Mouse (Mus musculus) heart, postnatal 36 days (tissue): Measurements from ENCODE around the gene Zap70. TPM values are rescaled to one million over a fixed set of nuclear protein-coding genes. Genes with fewer than 3 reads are reported as not detected.

Experiments
- DNase-seq, 2 experiments: peaks; one replicate each; pipeline ENCODE4 v3.0.0; 2021 to 2022
- intact Hi-C: fragments of 180-260 bp; cut with DNase I; formaldehyde crosslinking; loops from one replicate; pipeline ENCODE4 v1.15.1; 2025
- total RNA-seq, 2 experiments: library from RNA; stranded (reverse); gene quantifications; 2 replicates each; pipeline ENCODE4 v1.2.3; 2021

The Zap70 gene
- under 1 TPM in 1 of 2 experiments, not detected in 1; 0.27 TPM for total RNA-seq

DNA sequence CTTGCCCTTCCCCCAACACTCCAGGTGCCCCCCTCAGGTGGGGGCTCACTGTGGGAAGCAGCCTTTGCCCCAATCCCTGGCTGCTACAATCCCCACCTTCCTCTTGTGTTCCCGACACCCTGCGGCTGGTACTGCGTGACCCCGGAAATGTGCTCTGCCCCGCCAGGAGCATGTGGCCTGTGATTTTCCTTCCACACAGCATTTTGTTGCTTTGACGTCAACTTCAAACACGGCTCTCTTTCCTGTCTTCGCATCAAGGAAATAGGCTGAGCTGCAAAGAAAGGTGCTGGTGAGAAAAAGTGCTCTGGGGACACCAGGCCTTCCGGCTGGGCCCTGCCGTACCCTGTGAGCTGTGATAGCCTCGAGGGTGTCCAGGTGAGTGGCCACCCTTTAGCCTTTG is at the start of gene Zap70:
TSS of gene Zap70 (plus strand) at position 231 of the 400 bp plus-strand sequence.
- intact Hi-C loops = no loop called here
- DNase-seq = no peak

DNA sequence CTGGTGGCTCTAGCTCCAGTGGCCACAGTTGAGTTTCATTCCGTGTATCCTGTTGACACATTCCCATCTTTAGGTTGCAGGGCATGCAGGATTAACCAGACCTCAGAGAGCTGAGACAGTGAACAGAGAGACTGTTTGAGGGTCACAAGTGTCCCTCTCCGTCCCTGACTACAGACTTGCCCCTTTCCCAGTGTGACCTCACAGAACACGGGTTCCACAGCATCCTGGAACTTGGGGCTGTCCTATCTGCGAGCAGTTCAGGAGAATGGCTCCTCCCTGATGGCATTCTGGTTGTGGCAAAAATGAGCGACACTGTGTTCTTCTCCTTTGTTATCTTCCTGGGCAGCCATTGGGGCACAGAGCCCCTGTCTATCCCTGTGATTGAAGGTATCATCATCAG is 47.3 kb upstream of the Zap70 start, which contains the start of gene Actr1b:
TSS of gene Actr1b (minus strand) at position 112 of the 400 bp plus-strand sequence.
- intact Hi-C loops = no loop called here

DNA sequence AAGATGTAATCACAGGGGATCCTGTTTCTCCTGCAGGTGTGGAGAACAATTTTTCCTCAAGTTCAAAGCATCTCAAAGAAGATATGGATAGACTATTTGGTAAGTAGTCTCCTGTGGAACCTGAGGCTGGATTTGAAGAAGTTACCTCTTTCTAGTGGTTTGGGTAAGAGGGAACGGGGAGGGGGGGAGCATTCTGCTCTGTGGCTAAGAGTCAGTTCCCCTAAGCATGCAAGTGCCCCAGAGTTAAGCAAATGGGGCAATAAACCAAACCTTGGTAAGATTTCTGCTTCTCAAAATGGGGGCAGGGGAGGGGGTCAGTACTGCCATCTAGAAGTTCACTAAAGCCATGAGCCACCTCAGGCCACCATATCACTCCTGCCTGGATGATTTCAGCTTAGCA is 42.8 kb upstream of the Zap70 start:
- no peak for DNase-seq
- intact Hi-C loops = no loop called here

More for the DNA sequence above, 47.3 kb upstream of the Zap70 start, which contains the start of gene Actr1b:
- DNase-seq = no peak

DNA sequence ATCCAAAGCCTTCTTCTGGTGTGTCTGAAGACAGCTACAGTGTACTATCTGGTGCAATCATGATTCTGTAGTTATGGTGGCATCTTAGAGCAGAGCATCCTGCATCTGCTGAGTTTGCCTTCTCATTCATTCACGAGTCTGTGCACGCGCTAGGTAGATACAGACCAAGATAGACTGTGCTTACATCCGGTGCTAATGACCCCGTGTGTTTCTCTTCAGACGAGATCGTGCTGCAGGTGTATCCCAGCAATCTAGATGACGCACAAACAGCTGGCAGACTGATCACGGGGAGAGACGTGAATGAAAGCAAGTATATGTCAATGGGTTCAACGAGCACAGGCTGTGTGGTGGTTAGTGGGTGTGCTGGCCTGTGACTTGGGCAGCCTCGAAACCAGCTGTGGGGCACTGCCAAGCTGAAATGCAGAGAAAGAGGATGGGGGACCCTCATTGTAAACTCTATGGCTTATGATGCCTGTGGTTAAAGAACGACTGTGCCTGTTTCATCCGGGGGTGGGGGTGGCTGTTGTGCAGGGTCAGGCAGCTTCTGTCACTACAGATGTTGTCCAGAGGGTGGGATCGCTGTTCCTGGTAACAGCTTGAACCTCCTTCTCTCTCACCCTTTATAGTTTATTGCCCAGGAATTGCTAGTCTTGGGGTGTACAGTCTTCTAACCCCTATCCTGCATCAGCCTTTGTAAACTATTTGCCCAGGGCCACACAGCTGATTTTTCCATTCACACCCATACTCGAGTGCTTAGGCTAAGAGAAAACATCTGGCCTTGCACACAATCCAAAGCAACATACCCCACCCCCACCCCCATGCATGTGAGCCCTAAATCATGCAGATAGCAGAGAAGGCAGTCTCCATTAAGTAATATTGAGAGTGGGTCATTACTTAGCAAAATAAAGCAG is 38.2 kb upstream of the Zap70 start:
- intact Hi-C loops = no loop called here
- DNase-seq = no peak

DNA sequence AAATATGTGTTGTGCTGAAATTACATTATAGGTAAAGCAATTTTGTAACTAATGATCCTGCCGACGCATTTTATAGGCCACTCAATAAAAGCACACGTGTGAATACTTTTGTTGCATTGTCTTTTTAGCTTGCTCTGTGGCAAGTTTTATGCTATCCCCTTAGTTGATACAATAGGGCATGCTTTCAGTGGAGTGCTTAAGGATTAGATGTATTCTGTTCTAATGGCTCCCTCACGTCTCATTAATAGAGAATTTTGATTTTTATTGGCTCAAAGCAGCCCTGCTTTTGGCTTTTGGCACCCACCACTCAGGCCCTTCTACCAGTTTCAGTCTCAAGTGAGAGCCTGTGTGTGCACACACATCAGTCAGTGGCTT is 37.6 kb upstream of the Zap70 start:
- intact Hi-C loops = no loop called here
- no peak for DNase-seq

DNA sequence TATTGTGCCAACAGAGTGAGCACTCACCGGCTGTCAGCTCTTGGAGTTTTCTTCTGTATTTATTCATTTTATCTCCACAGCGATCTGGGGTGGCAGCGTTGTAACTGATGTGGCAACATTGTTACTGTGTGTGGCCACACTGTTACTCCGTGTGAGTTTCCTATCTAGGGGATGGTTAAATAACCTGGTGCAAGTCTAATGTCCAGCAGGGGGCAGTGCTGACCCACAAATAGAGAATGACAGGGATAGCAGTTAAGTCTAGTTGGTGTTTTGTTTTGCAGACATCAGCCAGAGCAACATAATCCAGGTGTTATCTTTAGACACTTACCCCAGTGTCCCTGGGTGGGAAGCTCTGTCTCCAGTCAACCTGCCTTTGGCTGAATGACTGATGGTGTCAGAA is 24.3 kb upstream of the Zap70 start:
- intact Hi-C loops = loop anchor here (1.0 to 5.0 kb wide), 3 partner anchors 190 to 665 kb away; partner anchors contain the start of gene Ankrd39
- DNase-seq = peak; percentile 76 to 84

DNA sequence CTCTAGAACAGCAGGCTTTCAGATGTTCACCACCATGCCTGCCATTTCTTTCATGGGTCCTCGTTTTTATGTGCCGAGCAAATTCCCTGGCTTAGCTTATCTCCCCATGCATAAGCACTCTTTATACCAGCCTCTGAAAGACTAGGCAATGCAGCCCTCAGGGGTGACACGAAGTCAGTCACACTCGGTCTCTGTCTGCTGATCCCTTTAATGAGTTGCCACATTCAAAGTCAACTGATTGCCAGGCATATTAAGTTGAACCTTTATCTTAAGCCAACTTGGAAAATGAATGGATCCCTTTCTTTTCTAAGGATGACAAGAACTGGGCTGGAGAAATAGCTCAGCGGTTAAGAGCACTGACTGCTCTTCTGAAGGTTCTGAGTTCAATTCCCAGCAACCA is 22.4 kb upstream of the Zap70 start:
- DNase-seq = no peak
- intact Hi-C loops = loop anchor here (5.0 kb wide), 2 partner anchors 192 to 663 kb away; partner anchors contain the start of gene Ankrd39

DNA sequence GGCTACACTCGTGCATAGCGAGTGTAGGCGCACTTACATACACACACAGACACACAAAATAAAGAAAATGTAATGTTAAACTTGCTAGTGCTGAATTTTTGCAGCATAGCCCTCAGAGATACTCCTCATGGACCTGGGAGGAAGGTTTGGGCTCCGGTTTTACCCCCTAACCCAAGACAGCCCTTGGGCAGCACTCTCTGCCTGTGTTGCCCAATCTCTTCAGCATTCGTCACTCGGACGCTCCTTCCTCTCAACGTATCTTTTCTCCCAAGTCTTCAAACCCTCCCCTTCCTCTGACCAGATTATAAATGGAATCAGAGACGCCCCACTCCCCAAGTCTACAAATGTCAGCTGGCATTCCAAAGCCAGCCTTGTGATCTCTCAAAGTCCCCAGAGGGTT is 18.6 kb upstream of the Zap70 start:
- no peak for DNase-seq
- intact Hi-C loops = no loop called here

DNA sequence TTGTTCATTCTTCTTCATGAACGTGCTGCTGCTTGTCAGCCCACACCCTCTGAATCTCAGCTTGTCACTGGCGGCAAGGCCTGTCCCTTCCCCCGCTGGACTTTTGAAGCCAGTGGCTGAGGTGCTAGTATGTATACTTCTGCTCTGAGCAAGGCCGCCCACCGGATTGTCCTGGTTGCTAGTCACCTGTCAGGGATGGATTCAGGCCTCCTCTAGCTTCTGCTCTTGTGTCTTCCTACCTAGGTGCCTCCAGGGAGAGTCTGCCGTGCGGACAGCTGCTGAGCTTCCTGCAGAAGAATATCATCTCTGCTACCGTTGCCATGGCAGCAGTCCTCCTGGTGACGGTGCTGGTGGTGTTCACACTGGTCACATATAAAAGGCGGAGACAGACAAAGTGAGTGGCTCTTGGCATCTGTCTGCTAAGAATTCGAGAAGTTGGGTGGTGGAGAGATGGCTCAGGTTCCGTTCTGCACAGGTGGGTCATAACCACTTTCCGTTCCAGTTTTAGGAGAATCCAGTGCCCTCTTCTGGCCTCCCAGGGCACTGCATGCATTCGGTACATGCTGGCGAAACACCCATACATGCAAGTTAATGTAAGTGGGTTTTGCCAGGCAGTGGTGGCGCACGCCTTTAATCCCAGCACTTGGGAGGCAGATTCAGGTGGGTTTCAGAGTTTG is 17.2 kb upstream of the Zap70 start:
- intact Hi-C loops = loop anchor here (2.0 kb wide), 1 partner anchor 60 kb away; no protein-coding TSS in a partner anchor

DNA sequence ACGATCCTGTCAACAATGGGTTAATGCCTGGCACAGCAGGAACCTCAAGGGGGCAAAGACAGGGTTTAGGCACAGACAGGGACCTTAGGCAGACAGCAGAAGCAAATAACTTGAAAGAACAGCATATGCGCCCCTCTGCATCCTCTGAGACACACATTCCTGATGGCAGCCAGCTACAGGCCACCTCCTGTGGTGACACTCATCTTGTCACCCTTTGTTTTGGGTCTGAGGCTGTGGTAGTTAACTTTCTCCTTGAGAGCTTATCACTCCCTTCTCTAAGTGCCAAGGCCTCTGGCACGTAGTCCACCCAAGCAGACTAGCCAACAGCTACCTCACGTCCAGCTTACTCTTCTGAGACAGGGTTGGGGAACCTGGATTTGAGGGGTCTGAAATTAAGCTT is 15.9 kb upstream of the Zap70 start:
- intact Hi-C loops = loop anchor here (2.0 kb wide), 1 partner anchor 61 kb away; no protein-coding TSS in a partner anchor
- no peak for DNase-seq

More for the DNA sequence above, 17.2 kb upstream of the Zap70 start:
- DNase-seq = peak; percentile 51 to 71

DNA sequence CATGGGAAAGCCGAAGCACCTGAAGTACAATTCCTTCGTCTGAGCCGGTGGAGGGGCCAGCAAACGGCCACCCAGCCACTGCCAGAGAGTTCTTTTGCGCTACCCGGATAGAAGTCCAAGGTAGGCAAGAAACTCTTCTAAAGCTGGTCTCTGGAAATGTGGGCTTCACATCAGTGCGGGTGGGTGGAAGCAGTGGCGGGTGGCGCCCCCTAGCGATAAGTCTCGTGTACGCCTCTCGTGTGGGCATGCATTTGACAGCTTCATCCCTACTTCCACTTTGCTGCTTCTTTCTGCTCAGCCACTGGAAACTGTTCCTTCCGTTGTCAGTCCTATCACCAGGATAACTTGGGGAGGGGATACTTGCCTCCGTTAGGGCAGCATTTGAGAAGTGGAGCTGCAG is 15.1 kb upstream of the Zap70 start:
- no peak for DNase-seq
- intact Hi-C loops = no loop called here

DNA sequence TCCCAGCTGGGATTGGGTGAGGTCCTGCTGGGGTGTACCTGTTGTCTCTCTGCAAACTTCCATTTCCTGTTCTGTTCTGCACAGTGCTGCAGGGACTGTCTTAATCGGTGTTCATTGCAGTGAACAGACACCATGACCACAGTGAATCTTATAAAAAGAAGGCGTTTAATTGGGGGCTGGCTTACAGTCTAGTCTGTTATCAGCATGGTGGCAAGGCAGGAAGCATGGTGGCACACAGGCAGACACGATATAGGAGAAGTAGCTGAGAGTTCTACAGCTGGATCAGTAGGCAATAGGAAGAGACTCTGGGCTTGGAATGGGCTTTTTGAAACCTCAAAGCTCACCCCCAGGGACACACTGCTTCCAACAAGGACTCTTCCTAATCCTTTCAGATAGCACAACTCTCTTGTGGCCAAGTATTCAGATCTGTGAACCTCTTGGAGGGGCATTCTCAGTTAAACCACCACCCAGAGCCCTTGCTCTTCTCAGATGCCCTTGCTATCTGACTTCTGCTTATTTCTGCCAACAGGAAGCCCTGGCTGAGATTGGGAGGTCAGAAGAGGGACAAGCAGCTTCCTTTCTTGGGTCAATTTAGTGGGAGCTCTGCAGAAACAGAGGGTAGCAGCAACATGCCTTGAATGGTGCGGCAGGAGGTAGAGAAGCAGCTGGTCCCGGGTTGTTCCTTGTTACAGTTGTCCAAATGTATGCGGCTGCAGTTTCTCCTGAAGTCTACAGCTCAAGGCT is 7.5 kb upstream of the Zap70 start:
- intact Hi-C loops = no loop called here

DNA sequence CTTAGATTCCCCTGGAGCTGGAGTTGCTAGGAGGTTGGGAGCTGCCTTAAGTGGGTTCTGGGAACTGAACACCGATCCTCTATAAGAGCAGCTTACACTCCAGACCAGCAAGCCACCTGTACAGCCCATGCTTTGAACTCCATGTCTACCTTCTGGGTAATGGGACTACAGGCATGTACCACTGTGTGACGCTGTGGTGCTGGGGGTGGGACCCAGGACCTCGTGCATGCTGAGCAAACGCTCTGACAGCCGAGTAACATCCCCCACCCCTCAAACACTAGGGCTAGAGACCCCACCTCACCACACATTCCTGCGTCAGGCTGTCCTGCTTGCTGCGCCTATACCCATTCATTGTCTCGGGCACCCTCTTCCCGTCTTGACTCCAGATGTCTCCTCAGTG is 3.0 kb upstream of the Zap70 start:
- intact Hi-C loops = no loop called here
- no peak for DNase-seq

More for the DNA sequence above, 7.5 kb upstream of the Zap70 start:
- no peak for DNase-seq

DNA sequence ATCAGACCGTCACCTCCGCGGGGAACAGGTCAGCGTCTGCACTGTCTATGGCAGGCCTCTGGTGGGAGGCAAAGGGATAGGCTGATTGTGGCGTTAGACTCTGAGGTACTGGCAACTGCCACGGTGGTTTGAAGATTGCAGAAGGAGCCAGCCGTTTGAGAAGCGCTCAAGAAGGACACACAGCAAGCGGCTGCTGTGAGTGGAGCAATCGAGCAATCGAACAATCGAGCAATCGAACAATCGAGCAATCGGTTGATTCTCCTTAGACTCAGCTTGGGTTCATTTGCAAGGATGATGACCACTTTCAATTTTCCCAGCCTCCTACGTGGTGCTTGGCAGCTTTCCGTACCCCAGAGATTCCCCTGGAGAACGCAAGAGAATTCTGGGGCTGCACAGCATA is 2.5 kb upstream of the Zap70 start:
- intact Hi-C loops = no loop called here
- DNase-seq = no peak

DNA sequence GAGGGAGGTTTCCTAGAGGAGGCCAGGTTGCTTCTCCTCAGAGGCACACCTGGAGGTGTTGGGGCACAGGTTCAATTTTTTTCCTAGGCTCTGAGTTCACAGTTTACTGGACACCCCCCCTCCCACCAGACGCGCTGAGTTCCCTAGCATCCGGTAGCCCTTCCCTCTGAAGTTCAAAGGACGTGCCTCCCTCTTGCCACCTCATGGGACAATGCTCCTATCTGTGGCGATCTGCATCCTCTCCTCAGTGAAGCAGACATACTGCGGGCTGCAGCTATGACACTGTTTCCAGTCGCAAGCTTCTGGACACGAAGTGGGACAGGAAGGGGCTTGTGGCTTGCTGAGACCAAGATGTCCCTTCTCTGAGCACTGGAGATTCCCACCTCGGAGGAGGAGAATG is 1.2 kb upstream of the Zap70 start:
- intact Hi-C loops = no loop called here
- no peak for DNase-seq

DNA sequence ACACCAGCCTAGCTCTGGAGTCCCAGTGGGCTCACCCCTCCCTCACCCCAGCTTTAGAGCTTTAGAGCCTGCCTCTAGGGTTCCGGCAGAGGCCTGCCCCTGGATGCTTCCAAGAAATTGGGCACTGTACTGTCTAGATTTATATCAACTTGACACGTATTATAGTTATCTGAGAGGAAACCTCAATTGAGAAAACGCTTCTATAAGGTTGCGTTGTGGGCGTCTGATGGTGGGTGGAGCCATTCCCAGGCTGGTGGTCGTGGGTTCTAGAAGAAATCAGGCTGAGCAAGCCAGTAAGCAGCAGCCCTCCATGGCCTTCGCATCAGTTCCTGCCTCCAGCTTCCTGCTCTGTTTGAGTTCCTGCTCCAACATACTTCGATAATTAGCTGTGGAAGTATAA is 537 bp upstream of the Zap70 start:
- DNase-seq = no peak
- intact Hi-C loops = no loop called here

DNA sequence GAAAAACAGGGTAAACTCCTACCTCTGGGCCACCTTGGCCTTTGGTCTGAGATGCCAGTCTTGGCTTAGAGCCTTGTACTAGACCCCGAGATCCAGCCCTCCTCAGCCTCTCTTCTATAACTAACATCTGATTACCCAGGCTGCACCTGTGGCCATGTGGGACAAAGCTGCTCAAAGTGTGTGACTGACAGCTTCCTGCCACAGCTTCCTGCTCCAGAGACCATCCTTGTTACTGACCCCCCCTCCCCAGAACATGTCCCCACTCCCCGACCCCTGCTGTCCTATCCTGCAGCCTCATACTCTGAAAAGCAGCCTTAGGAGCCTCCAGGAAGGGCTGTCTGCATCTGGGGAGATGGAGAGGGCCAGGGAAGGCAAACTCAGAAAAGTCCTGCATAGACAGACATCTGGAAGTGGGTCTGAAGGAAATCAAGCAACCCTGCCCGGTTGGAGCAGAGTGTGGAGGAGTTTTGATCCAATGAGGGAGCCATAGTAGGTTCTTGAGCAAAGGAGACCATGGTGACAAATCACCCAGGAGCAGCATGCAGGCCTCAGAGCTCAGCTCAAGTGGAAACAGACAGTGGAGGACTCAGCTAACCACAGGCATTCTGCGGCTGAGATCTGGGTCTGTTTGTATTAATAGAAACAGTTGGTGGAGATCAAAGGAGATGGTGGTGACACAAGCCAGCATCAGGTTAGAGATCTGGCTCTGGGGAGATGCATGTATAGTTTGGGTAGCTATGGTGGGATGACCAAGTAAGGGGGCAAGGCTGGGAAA is 5.0 kb downstream of the Zap70 start:
- DNase-seq = no peak
- intact Hi-C loops = no loop called here

DNA sequence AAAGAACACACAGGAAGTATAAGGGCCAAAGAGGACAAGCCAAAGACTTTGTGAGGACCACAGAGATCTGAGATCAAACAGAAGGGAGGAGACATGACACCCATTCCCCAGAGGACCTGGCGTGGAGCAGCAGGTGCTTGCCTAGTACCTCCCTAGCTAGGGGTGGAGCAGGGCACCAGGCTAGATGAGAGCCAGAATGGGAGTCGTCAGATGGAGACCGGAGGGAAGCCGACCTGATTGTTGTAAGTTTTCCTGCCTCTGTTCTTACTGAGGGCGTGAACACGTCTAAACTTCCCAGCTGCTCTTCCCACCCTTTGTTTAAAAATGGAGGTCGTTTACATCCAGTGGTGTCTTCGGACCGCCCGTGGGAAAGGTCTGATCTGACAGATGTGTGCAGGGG is 5.7 kb downstream of the Zap70 start:
- intact Hi-C loops = no loop called here
- DNase-seq = no peak

DNA sequence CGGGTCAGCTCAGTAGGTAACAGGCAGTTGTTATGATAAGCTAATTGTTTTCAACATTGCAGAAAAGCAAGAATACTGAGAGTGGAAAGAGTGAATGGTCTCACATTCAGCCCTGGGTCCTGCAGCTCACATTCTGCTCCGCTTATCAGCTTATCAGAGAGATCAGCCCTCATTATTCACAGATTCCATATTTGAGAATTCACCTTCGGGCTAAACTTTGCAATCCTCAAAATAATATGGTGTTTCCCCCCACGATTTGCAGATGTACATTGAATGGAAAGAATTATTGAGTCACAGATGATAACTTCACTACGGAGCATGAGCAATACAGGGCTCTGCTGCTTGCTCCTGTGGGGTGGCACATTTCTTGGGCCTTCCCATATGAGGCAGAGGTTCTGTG is 7.2 kb downstream of the Zap70 start:
- intact Hi-C loops = no loop called here
- no peak for DNase-seq

DNA sequence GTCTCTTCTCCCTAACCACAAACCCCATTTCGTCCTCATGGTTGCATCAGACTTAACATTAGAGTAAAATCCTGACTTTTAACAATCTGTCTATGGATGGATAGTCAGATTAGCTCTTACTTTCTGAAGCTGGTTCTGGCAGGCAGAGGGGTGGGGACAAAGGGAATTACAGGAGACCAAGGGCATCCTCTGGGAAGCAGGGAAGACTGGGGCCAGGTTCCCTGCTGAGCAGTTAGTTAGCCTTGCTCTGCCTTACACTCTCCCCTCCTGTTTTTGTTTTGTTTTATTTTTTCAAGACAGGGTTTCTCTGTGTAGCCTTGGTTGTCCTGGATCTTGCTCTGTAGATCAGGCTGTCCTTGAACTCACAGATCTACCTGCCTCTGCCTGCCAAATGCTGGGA is 8.4 kb downstream of the Zap70 start:
- intact Hi-C loops = no loop called here
- no peak for DNase-seq
